Mouse (Mus musculus): ENCODE data around the gene Prickle3.

DNA sequence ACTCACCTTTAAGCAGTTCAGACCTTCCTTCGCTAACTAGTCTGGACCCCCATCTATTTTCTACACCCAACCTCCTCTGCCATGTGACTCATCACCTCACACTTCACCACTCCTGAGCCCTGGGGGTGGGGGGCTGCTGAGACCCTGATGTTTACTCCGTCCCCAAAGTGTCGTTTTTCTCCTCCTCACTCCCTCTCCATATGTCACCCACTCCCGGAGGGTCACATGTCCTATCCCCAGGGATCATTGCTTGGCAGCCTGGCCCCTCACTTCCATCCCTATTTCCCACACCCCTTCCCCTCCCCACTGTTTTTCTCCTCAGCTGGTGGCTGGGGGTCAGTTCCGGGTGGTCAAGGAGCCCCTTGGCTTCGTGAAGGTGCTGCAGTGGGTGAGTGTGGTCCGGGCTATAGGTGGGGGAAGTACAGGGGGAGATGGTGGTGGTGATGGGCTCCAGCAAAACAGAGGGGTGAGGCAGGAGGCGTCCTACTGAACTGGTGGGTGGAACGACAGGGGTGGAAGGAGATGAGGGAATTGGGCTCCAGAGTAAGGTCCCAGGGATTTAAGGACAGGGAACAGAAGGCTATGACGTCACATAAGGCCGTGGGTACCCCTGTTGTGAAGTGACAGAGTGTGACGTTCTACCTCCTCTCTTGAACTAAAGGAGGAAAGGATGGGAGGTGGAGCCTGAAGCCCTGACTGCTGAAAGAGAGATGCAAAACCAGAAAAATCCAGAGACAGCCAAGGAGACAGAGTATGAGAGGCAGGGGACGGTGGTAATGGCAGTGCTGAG lies 17.3 kb upstream of the Prickle3 start:
- no peak for TF ChIP-seq POLR2A (IDR thresholded peaks at IDR 0.05; ENCODE audit: extremely low read depth, insufficient read depth, low read length)
- TF ChIP-seq CTCF (IDR thresholded peaks at IDR 0.05; ENCODE audit: extremely low read depth, insufficient read depth, low read length), result no peak

Data from cortical plate, adult 2 months (tissue).